7 mouse cellular contexts compared by ENCODE assay signal in the genomic region with DNA sequence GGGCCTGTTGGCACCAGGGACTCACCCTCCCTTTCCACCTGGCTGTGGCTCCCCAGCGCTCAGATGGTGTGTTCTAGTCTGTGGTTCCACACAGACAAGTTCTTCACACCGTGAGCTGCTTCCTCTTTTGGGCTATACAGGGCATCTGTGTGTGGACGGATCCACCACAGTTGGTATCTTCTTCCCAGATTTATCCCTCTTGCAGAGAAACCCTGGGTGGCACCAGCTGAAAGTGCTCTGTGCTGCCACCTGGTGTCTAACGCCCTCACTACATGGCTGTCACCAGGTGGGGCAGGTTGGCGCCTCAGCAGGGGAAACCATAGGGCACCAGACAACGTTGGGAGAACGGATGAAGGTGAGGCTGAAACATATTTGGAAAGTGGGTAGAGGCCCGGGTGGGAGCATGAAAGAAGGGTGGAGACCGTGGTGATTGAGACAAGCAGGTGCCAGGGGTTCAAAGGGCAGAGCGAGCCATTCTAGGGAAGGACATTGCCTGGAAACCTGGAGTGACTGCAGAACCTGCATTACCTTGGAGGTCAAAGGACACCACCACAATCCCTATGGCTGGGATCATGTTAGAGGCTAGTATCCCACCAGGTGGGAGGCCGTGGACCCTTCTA. TPM values are rescaled to one million over a fixed set of nuclear protein-coding genes. Genes with fewer than 3 reads are reported as not detected.
A peak's percentile ranks its signal among the peaks of the same experiment; 100 is the strongest.
DNase-seq lines count a peak whose midpoint lies in the region; ATAC-seq and TF ChIP-seq lines count a peak whose summit lies in the region.

No protein-coding gene starts in this region.

- TF ChIP-seq CTCF in forebrain, postnatal 0 days (IDR thresholded peaks at IDR 0.05; ENCODE audit: low read depth) = peak; percentile 91
- peak; percentile 97 for TF ChIP-seq CTCF in small intestine, adult 2 months (IDR thresholded peaks at IDR 0.05; ENCODE audit: extremely low read depth, insufficient read length, insufficient replicate concordance, low read depth, low read length)

- TF ChIP-seq POLR2A in small intestine, adult 2 months (IDR thresholded peaks at IDR 0.05; ENCODE audit: low read depth, low read length) = no peak

- no peak overlapping the region for H3K27ac ChIP-seq in forebrain, postnatal 0 days (ENCODE audit: low read depth, low read length)
- H3K27ac ChIP-seq in small intestine, adult 2 months (ENCODE audit: insufficient read depth, low read depth, low read length) = peak overlapping the region; percentile 23; the same call in 1 of the 2 replicates

- H3K4me3 ChIP-seq in forebrain, postnatal 0 days (ENCODE audit: low read depth, low read length) = no peak overlapping the region
- H3K4me3 ChIP-seq in small intestine, adult 2 months (ENCODE audit: low read depth, low read length) = no peak overlapping the region

- H3K9me3 ChIP-seq in forebrain, postnatal 0 days (ENCODE audit: low read length) = no peaks in the 10 kb centered on the region

- WGBS in forebrain, postnatal 0 days = 26% methylated on average over 11 of the region's 11 CpGs
- WGBS in small intestine, adult 2 months = 13% methylated on average over 11 of the region's 11 CpGs

- ATAC-seq in forebrain, postnatal 0 days = peak; percentile 60
- peak; percentile 89 for ATAC-seq in megakaryocyte-erythroid progenitor cell, adult 5-6 weeks (replicated peaks; ENCODE audit: low FRiP score, low TSS enrichment, poor library complexity, severe bottlenecking)

- no peaks in the 10 kb centered on the region for H3K36me3 ChIP-seq in forebrain, postnatal 0 days (ENCODE audit: insufficient read depth)
- H3K36me3 ChIP-seq in small intestine, adult 2 months (ENCODE audit: control insufficient read depth, insufficient read depth, low read length) = no peaks in the 10 kb centered on the region

- no peak overlapping the region for H3K4me2 ChIP-seq in forebrain, postnatal 0 days (ENCODE audit: low read depth)

- H3K27me3 ChIP-seq in forebrain, postnatal 0 days (ENCODE audit: insufficient read depth, low read length) = no peaks in the 10 kb centered on the region
- no peaks in the 10 kb centered on the region for H3K27me3 ChIP-seq in small intestine, adult 2 months (ENCODE audit: control insufficient read depth, insufficient read depth, low read length)

- DNase-seq in R1 (ENCODE audit: low read depth, low spot score) = peak; percentile 49
- peak; percentile 83 for DNase-seq in cerebellum, adult 11-12 months
- DNase-seq in forebrain, postnatal 0 days = peak; percentile 79
- peak; percentile 22 for DNase-seq in hindlimb bud, embryonic 11.5 days (ENCODE audit: extremely low spot score, low read depth, low spot score)
- peak; percentile 65 for DNase-seq in left cerebral cortex, adult 11 months (ENCODE audit: low spot score)

- H3K9ac ChIP-seq in forebrain, postnatal 0 days = no peak overlapping the region

- H3K4me1 ChIP-seq in forebrain, postnatal 0 days (ENCODE audit: insufficient read depth) = peaks cover 18% of the 10 kb centered on the region
- H3K4me1 ChIP-seq in small intestine, adult 2 months (ENCODE audit: control insufficient read depth, insufficient read depth, insufficient read length, low read length) = peaks cover 10% of the 10 kb centered on the region; the same call in 1 of the 2 replicates

RNA-seq across cellular contexts. Expression of a gene that starts 12.0 kb away (rescaled TPM):
- total RNA-seq in forebrain, postnatal 0 days (2014; rRNA removed) = 1.1 and 1.6 TPM in 2 replicates
- polyA plus RNA-seq in forebrain, postnatal 0 days (2015; fragmentation: Nextera tagmentation; extraction: Ambion mirVana) = 0.97 and 0.98 TPM in 2 replicates
- not detected in 2 replicates for total RNA-seq in megakaryocyte-erythroid progenitor cell, adult 5-6 weeks (2014; fragmentation: Nextera tagmentation)
- 0.04 TPM in 1 of 2 replicates, not detected in the other for total RNA-seq in megakaryocyte-erythroid progenitor cell, adult 5-6 weeks (2017)
- polyA plus RNA-seq in small intestine, adult 2 months (2012; rRNA removed) = 42.4 and 188 TPM in 2 replicates

Comparison
In these comparisons a context has a peak if more than half of its experiments do, and no peak if none do; other contexts are left out.
1. DNase-seq: peak in every context shown above with its lines; median percentile 83 in cerebellum, adult 11-12 months; 79 in forebrain, postnatal 0 days; 65 in left cerebral cortex, adult 11 months; 49 in R1; 22 in hindlimb bud, embryonic 11.5 days.